Mouse (Mus musculus): ENCODE data around the gene Endod1.
"Not testable (repeated sequence)": the region's sequence is repeated elsewhere in the genome, so short reads cannot be mapped to it uniquely, and the experiment has no call there.

The Endod1 gene

DNA sequence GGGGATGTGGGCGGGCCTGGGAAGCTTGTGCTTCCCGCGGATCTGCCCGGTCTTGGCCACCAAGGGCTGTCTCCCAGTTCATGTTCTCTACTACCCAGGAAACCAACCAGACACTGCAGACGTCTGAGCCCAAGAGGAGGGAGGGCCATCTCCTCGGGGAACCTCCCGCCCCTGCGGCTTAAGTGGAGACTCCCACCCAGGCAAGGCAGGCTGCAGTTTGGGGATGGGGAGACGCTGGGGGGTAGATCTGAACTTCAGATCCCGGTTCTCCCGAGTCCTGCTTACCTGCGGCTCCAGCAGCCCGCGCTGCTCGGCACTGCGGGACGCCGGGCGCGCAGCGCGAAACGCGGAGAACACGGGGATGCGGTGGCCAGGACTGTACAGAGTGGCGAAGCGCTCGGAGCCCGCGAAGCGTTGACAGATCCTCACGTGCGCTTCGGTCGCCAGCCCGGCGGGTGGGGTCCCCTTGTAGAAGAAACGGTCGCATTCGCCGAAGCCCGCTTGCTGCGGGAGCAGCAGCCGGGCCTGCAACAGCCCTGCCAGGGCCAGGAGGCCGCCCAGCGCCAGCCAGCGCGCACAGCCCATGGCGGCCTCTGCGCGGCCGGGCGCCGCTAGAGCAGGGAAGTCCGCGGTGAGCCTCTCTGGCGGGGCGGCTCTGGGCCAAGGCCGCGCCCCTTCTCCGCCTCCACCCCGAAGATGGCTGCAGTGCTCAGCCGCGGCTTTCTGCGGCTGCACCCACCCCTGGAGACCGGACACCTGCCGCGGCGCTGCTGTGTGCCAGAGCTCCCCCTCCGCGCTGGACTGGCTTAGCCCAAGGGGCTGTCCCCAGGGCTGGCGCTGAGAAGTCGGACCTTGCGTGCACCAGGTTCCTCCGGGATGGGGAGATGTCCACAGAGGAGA, 671 bp downstream of the Endod1 start:
- DNase-seq (ENCODE audit: low spot score in 2 of 2) = peak; percentile 76 to 80

DNA sequence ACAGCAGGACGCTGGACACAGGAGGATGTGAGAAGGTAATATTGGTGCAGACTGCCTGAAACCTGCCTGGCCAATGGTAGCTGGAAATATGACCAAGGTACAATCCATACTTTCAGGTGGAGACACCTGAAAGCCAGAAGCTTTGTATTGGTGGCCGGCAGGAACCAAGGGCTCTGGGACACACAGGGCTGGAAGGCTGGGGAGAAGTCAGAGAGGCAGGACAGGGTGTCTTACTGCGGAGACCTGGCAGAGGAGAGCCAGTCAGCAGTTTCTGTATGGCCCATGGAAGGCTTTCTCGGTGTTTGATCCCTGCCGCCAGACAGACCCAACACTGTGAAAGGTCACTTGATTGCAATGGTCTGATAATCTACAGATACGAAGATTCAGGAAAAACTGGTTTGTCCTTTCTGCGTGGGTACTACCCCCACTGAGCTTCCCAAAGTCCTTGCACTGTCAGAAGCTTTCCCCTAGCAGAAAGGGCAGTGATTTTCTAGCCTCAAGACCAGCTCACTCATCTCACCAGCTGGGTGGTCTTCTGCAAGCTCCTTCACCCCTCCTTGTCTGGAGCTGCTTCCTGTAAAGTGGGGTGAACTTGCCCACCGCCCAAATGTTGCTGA, 1.4 kb downstream of the Endod1 start:
- no peak for DNase-seq (ENCODE audit: low spot score in 2 of 2)

DNA sequence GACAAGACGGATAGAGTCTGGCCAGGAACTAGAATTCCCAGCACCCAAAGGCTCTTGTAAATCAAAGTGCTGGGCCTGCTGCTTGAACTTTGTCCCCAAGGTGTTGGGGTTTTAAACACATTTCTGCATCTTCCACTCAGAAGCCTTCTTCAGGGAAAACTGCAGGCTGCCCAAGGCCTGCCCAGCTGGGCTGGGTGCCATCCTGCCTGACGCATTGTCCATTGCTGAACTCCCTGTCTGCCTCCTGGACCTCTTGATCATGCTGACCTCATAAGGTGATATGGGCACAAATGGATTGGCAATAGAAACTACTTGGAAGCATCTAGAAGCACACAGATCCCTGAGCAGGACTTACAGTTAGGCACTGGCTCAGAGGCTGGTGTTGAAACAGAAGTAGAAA, 3.2 kb downstream of the Endod1 start:
- DNase-seq (ENCODE audit: low spot score in 2 of 2) = no peak

DNA sequence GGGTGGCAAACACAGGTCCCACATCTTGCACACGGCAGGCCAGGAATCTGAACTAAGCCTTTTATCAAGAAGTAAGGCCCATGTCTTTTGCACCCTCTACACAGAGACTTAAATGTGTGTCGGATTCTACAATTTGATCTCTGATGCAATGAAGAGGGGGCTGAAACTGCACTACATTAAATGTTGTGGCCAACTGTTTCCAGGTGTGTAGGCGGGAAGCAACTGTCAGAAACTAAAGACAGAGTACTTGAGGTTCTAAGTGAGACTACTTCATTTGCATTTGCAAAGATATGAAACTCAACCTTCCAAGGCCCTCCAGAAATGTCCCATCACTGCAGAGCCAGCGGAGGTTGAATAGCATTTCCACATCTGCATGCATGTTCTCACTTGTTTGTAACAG, 5.2 kb downstream of the Endod1 start:
- peak in 1 of 2 experiments; percentile 40 for DNase-seq (ENCODE audit: low spot score in 2 of 2)

DNA sequence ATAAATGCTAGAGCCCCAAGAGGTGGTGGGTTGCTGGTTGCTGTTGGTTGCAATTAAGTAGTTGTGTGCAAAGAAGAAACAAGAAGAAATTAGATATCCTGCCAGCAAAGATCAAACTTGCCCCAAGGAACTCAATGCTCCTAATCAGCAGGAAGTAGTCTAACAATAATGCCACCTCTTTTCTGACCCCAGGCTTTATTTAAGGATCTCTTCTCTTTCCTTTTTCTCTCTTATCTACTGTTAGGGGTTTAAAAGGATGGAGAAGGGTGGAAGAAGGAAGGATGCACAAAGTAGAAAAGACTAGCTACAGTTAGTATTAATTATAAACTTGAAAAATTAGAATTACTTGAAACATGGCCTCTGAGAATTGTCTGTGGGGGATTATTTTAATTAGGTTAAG, 8.9 kb downstream of the Endod1 start:
- no peak for DNase-seq (ENCODE audit: low spot score in 2 of 2)

DNA sequence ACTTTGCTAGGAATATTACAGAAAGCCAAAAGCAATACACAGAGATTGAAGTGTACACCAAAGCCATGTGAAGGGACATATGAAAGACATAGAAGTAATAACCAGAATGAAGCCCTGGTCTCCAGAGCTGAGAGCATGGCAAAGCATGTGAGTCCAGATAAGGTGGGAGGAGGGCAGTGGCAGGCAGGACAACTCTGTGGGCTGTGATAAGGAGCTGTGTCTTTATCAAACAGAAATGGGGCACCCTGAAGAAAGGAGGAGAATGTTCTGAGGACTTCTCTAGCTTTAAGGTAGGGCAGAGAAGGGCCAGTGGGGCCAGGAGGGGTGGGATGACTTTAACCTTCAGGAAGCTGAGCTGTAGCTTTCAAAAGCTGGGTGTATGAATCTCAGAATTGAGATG, 12.0 kb downstream of the Endod1 start:
- DNase-seq (ENCODE audit: low spot score in 2 of 2) = no peak

DNA sequence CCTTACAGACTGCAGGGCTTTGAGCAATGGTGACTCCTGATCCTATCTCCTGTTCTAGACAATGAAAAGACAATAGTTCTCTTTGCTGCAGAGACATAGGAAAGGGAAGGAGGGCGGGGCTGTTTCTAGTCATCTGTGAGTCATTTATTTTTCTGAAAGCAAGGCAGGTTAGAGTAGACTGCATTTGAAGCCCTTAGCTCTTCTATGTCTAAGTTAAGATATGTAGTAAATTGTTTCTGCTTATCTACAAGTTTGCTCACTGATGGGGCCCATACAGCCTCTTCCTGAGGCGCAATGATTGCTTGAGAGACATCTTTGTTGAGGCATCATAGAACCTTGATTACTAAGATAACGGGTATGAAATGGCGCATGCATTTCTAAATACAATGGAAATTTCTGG, 13.5 kb downstream of the Endod1 start:
- no peak for DNase-seq (ENCODE audit: low spot score in 2 of 2)

DNA sequence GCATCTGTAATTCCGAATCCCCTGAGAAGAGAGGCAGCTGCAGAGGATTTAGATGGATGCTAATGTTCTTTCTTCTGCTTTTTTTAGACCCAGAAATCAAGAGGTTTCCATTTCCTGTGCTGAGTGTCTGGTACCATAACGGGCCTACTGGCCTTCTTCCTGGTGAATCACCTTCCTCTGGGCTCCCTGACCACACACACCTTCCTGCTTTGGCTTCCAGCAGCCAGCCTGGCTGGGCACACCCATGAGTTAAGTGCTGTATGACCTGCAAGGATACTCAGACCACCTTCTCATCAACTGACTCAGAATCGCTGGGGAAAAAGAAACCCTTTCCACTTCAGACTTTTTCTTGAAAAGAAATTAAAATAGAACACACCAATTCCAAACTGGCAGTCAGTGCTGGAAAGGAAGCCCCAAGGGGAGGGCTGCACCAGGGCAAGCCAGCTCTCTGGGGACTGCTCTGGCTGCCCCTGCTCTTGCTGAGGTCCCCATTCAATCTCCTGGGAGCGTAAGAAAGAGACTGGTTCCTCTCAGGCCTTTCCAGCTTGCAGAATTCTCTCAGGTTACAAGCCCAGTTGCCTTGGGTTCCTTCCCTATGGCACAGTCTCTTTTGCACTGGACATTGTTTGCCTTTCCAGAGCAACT, 15.7 kb downstream of the Endod1 start:
- DNase-seq (ENCODE audit: low spot score in 2 of 2) = no peak

DNA sequence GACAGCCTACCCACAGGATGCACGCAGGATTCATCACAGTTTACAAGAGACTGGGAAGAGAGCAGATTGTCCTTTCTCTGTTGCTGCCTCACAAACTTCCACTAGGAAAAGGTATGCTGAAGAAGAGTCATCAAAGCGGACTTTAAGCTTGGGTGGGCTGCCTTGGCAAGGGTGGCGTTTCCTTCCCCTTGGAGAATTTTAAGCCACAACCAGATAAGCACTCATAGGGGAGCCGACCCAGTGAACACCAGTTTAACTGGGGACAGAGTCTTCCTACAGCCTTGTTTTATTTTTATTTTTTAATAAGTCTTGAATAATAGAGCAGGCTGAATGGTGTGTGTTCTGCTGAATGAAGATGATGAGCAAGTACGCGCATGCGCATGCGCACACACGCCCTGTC, 16.6 kb downstream of the Endod1 start:
- no peak for DNase-seq (ENCODE audit: low spot score in 2 of 2)

DNA sequence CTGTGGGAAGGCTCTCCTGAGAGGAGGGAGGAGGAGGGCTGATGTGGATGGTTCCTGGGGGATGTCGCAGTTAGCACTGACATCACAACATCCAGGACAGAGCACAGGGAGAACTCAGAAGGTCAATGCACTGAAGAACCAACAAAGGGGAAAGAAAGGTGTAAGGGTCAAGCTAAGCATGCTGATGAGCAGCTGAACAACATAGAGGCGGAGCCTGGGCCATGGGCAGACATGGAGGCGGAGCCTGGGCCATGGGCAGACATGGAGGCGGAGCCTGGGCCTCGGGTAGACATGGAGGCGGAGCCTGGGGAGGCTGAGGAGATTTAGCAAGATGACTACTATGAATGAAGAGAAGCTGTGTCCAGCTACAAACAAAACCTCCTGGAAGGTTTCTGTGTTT, 17.8 kb downstream of the Endod1 start:
- DNase-seq (ENCODE audit: low spot score in 2 of 2) = no peak

DNA sequence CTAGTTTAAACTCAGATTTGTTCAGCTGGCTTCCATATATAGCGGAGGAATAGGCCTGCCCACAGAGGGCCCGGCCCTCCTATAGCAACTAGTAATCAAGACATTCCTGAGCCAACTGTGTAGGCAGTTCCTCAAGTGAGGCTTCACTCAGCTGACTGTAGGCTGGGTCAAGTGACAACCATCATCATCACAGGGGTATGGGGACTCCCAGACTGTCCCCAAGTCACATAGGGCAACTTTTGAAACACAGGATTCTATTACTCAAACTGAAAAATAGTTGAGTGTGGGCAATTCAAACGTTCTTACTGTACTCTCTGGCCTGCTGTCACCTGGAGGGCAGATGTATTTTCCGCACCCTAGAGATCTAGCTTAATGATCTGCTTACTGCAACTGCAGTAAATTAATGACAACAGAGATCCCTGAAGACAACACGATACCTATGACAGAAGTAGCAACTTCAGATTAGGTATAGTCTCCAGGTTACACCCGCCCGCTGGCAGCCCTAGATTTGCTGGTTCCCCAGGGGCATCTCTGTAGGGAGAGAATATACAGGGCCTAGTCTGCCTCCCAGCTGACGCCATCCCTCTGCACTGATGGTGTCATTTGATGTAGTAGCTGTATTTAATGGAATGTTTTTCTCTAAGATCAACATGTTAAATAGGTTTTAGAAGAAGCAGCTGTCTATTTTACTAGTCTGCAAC, 19.1 kb downstream of the Endod1 start:
- no peak for DNase-seq (ENCODE audit: low spot score in 2 of 2)

DNA sequence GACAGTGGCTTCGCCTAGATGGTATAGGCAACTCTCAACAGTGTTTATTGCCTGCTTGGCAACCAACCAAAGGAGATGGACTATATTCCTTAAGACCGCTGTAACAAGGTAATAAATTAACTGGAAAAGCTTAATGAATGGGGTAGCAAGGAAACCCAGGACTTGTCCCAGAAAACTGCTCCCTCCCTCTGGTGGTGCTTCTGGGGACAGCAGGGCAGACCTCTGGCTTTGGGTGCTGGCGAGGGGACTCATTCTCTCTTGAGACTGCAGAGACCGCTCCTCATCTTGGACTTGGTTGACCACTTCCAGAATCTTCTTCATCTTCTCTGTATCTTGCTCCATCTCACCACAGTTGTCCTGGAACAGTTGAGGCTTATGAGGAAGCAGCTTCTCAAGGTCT, 24.3 kb downstream of the Endod1 start:
- no peak for DNase-seq (ENCODE audit: low spot score in 2 of 2)

DNA sequence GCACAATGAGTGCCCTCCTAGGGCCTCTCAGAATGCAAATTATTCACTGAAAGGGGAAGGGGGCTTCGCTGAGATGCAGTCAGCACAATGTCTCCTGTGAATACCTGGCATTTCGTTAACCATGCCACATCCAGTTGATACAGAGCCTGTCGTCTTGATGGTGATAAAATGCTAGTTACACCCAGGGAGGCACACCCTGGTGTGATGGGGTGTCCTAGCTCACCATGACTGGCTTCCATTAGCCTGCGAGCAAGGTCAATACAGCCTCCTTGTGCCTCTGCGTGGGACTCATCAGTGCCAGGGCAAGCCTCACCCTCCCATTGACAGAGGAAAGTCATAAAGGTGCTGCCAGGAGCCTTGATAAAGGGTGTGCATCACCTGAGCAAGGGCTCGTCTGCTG, 26.5 kb downstream of the Endod1 start:
- DNase-seq (ENCODE audit: low spot score in 2 of 2) = no peak

DNA sequence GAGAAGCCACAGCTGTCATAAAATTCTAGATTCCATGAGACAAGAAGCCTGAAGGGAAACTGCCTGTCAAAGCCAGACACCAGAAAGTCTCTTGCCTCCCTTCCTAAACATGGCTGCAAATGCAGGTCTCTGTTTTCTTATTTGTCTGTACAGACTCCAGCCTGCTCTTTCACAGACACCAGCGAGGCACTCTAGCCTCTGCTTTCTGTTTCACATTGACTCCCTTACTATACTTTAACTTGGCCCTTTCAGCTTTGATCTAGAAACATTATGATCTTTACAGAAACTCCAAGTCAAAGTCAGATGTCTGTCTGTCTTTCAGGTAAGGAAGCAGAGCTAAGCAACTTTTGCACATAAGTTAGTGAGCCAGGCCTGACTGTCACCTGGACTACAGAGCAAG, 29.0 kb downstream of the Endod1 start:
- no peak for DNase-seq (ENCODE audit: low spot score in 2 of 2)

DNA sequence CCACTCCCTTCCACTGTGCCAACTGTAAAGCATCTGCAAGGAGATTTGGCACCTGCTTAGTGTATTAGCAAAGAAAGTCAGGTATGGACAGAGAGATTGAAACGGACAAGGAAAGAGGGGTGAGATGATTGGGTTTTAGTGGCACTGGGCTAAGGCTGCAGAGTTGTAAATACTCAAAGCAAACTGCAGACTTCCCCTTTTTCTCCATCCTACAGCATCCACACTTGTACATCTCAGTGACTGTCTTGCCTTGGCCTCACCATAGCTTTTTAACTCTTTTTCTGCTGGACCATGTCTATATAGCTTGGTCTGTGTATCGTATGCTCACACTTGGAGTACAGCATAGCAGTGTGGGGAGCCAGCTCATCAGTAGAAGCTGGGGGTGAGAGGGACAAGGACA, 30.5 kb downstream of the Endod1 start:
- no peak for DNase-seq (ENCODE audit: low spot score in 2 of 2)

DNA sequence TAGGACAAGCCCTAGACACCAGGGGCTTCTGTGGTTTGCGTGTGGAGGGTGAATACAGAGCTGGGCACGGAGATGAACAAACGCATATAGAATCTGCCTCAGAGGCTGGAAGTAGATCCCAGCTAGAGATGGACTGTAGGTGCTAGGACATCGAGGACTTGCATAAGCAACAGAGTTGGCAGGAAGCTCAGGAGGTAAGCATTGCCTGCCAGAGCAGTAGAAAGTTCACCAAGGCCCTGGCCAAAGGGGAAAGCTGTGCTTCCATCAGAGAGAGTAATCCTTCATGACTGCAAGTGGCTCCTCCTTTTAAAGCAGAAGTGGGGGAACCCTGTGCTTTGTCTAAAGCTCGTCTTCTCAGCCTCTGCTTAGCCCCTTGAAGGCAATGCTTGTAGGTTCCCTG, 31.9 kb downstream of the Endod1 start:
- no peak for DNase-seq (ENCODE audit: low spot score in 2 of 2)

DNA sequence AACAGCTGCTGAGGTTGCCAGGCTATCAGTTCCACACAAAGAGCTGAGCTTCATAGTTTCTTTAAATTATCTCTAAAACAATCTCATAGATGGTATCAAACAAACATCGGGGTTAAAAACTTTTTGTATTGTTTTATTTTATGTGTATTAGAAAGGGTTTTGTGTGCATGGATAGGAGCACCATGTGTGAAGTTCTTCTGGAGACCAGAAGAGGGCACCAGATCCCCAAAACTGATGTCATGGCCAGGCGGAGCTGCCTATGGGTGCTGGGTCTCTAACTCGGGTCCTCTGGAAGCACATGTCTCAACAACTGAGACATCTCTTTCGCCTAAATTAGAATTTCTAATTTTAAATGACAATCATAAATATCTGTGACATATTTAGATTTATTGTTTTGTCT, 32.9 kb downstream of the Endod1 start:
- no peak for DNase-seq (ENCODE audit: low spot score in 2 of 2)

DNA sequence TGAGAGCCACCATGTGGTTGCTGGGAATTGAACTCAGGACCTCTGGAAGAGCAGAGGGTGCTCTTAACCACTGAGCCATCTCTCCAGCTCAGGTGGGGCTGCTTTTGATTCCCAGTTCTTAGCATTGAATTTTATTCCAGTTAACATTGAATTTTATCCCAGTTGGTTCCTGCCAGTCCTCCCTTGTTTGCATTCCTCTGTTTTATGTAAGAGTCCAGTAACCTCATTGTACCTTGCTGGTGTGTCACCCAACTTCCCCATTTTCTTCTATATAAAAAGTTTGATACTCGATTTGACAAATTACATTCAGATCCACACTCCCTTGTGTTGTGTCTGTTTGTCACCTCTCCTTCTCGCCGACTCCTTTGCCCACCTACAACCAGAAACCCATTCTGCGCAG, 35.4 kb downstream of the Endod1 start:
- not testable (repeated sequence) for DNase-seq (ENCODE audit: low spot score in 2 of 2)

DNA sequence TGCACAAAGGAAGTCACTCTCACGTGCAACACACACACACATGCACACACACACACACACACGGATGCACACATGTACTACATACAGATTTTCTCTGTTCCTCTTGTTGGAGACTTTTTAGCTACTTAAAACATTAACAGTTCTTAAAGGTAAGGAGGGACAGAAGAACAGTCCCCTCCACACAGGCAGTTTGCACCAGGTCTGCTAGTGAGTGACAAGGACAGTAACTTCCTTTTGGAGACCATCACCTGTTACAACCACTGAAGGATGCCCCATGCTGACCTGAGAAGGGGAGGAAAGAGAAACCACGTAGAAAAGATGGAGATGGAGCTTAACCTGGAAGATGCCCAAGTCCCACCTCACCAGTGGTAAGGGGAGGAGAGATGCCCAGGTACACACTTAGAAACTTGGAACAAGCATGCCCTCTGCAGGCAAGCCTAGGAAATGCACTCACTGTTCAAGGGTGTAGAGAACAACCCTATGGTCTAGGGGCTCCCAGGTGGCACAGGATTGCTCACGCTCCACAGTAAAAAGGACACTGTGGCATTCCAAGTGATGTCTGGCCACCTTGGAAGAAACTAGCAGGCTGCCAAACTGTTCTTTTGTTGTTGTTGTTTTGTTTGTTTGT, 39.2 kb downstream of the Endod1 start:
- DNase-seq (ENCODE audit: low spot score in 2 of 2) = peak; percentile 42 to 66

DNA sequence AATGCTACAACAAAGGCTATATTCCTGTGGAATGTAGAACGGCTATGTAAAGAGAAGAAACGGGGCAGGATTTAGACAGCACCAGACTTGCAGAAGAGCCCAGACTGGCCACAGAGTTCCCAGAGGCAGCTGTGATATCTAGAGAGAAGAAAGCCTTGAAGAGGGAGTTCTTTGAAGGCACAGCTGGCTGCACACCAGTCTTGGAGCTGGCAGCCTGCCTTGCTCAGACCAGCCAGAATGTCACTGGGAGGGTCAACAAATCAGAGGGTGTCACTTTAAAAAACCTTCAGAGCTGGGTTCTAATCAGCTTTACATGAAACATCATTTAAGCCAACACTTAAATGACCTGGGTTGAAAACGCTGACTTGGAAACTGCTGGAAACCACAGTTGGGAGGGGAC, 42.6 kb downstream of the Endod1 start:
- no peak for DNase-seq (ENCODE audit: low spot score in 2 of 2)

DNA sequence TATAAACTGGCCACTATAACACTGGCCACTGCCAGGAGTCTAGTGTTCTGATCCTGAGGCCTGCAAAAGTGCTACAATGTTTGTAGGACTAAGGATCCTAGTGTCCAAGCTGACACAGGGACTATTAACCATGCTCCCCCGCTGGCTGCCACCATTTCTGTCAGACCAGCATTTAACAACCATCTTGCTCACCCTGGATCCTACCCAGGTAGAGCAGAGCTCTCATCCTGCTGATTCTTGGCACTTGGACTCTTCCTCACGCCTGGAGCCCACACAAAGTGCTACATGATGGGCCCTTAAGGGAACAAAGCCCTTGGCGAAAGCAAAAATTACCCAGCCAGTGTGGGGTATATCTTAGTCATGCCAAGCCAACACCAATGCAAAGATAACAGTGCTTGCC, 44.4 kb downstream of the Endod1 start:
- DNase-seq (ENCODE audit: low spot score in 2 of 2) = peak in 1 of 2 experiments; percentile 18

DNA sequence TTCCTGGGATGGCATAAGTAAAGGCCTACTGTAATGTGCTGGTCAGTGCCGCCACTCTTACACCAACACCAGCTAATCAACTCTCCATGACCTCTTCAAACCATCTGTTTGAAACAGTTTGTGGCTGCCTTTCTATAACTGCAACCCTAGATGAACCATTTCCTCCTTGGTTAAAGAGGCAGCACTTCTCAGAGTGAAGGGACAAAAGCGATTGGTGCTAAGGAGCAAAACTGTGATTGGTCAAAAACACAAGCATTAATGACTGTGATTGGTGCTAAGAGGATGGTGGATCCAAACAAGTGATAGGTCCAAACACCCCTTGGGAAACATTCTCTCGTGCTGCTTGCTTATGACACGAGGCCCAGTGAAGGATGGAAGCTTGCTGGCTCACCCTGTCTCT, 45.5 kb downstream of the Endod1 start:
- no peak for DNase-seq (ENCODE audit: low spot score in 2 of 2)

Measured in right cerebral cortex, postnatal 36 days (tissue).